Mouse (Mus musculus): Measurements from ENCODE around the gene Dppa2. TPM values are rescaled to one million over a fixed set of nuclear protein-coding genes. Genes with fewer than 3 reads are reported as not detected.
"Not testable (repeated sequence)": the region's sequence is repeated elsewhere in the genome, so short reads cannot be mapped to it uniquely, and the experiment has no call there.

Gene Dppa2
- not detected for total RNA-seq (2021)

DNA sequence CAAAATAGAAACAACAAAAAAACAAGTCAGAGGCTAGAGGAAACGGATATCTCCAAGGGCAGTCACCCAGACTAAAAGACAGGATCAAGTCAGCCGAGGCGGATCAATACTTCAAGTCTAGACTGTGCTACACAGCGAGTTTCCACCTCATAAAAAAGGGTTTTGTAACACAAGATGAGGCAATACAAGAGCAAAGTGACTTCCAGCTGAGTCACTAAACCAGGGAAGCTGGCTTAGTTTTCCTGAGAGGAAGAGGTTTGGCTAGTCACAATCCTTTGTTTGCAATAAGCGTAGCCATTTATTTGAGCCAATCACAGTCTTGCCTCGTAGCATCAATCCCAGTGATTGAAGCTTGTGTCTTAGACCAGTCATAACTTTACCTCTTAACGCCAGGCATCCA, at the start of gene Dppa2:
Dppa2 (plus strand) TSS at position 400 of the 400 bp plus-strand sequence.
- intact Hi-C loops (cut with DNase I) = no loop called here
- no peak for DNase-seq (ENCODE audit: low spot score in 2 of 2)

DNA sequence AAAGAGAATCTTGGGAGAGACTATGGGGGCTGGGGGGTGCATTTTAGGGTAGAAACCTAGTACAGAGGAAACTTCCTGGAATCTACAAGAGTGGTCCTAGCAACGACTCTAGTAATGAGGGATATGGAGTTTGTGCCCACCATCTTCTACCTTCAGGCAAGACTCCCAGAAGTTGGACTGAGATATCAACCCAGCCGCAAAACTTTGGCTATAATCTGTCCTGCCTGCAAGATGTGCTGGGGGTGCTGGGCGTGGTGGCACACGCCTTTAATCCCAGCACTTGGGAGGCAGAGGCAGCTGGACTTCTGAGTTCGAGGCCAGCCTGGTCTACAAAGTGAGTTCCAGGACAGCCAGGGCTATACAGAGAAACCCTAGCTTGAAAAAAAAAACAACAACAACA, 49.1 kb upstream of the Dppa2 start:
- DNase-seq (ENCODE audit: low spot score in 2 of 2) = no peak
- intact Hi-C loops (cut with DNase I) = no loop called here

GRCm38 (mm10) chr16:48259519-48259918, 44.2 kb upstream of the Dppa2 start:
- DNase-seq (ENCODE audit: low spot score in 2 of 2) = no peak
- intact Hi-C loops (cut with DNase I) = no loop called here

DNA sequence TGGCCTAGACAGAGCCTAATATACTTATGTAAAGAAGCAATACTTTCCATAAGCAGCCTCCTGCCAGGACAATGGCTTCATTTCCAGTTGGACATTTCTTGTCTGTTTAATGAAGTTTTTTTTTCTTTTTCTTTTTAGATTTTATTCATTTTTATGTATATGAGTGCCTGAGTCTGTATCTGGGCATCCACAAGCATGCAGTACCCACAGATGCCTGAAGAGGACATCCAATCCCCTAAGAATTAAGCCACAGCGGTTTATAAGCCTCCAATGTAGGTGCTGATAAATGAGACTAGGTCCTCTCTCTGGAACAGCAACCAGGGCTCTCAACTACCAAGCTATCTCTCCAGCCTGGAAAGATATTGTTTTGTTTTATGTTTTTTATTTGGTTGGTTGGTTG, 40.8 kb upstream of the Dppa2 start:
- no peak for DNase-seq (ENCODE audit: low spot score in 2 of 2)
- intact Hi-C loops (cut with DNase I) = no loop called here

DNA sequence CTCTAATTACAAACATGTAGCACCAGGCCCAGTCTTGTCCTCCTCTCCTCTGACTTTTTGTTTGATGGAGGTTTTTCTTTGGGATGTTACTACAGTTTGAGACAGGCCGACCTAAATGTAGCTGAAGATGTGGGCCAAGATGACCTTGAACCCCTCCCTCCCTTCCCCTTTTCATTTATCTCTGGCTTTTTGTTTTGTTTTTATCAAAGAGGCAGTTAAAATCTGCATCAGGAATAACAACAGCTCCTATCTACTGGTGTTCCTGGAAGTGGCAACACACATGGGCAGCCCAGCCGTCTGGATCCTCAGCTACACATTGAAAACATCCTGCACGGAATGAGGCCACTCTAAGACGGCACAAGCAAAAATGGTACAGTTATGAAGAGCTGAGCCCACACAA, 37.9 kb upstream of the Dppa2 start:
- intact Hi-C loops (cut with DNase I) = no loop called here

DNA sequence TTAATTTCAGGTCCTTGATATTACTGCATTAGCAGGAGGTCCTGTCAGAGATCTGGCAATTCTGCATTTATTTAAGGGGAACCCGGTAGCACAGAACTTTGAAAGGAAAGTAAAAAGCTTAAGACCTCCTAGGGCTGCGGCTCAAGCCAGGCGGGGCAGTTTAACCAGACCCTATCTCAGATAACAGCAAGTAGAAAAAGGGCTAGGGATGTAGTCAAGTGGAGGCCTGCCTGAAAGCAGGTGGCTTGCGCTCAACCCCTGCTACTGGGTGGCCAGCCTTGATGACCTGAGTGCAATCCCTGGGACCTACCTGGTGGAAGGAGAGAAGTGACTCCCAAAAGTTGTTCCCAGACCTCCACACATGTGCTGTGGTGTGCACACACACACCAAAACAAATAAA, 26.8 kb upstream of the Dppa2 start:
- intact Hi-C loops (cut with DNase I) = no loop called here

More for the DNA sequence above, 37.9 kb upstream of the Dppa2 start:
- DNase-seq (ENCODE audit: low spot score in 2 of 2) = no peak

GRCm38 (mm10) chr16:48280883-48281282, 22.8 kb upstream of the Dppa2 start:
- intact Hi-C loops (cut with DNase I) = no loop called here

More for the DNA sequence above, 26.8 kb upstream of the Dppa2 start:
- no peak for DNase-seq (ENCODE audit: low spot score in 2 of 2)

GRCm38 (mm10) chr16:48282801-48283200, 20.9 kb upstream of the Dppa2 start:
- no peak for DNase-seq (ENCODE audit: low spot score in 2 of 2)
- intact Hi-C loops (cut with DNase I) = no loop called here

More at GRCm38 (mm10) chr16:48280883-48281282, 22.8 kb upstream of the Dppa2 start:
- DNase-seq (ENCODE audit: low spot score in 2 of 2) = no peak

DNA sequence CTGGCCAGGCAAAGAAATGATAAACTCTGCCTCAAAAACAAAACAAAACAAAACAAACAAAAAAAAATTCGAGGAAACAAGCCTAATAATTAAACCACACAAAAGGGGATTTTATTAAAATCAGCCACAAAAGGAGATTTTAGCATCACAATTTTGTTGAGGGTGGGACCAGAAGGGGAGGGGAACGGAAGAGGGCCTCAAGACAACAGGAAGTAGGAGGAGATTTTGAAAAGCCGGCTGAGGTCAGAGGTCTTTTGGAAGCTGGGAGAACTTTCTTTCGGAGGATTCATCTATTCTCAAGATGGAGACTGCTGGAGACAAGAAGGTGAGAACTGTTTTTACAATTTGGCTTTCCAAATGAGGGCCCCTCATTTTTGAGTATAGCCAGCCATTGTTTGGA, 20.2 kb upstream of the Dppa2 start, which contains the start of gene Dppa4:
Dppa4 (plus strand) TSS at position 217 of the 400 bp plus-strand sequence.
- no peak for DNase-seq (ENCODE audit: low spot score in 2 of 2)
- intact Hi-C loops (cut with DNase I) = no loop called here

DNA sequence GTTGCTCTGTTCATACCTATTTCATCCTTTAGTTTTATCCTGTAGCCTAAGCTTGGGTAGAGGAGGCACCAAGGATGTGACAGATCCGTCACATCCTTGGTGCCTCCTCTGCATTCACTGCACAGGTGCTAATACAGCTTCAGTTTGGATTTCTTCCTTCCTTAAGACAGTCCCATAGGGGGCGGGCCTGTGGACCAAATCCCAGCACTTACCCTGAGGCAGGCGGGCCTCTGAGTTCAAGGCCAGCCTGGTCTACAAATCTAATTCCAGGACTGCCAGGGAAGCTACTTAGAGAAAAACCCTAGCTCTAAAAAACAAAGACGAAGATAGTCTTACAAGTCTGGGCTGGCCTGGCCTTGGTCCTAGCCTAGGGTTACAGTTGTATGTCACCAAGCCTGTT, 18.2 kb upstream of the Dppa2 start:
- DNase-seq (ENCODE audit: low spot score in 2 of 2) = no peak
- intact Hi-C loops (cut with DNase I) = no loop called here

DNA sequence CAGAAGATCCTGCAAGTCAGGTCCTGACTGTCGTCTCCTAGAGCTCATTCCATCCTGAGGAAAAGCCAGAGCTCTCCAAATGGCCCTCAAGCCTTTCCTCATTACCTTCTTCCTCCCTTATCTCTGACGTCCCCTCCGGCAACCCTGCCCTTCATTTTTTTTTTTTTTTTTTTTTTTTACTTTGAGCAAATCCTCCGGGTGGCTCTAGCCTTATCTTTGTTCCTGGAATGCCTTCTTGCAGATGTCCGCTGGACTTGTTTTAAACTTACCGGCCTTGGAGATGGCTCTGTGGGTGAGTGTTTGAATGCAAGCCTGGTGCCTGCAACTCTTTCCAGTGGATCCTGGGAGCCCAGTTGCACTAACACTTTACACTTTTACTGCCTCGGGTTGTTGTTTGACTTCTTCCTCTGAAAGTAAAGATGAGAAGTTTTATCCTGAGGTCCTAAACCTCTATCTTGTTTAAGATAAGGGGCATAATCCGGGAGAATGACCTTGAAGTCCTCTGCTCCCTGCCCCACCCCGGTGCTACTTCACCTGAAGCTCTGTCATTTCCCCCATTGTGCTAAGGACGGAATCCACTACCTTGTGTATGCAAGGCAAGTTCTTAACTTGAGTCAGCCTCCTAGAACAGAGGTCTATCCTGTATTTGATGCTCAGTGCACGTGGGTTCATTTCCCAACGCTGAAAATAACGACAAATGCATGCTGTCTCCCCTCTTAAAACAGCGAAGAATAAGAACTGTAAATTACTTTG, 6.1 kb upstream of the Dppa2 start:
- intact Hi-C loops (cut with DNase I) = no loop called here
- no peak for DNase-seq (ENCODE audit: low spot score in 2 of 2)

GRCm38 (mm10) chr16:48299884-48300283, 3.8 kb upstream of the Dppa2 start:
- intact Hi-C loops (cut with DNase I) = no loop called here
- no peak for DNase-seq (ENCODE audit: low spot score in 2 of 2)

DNA sequence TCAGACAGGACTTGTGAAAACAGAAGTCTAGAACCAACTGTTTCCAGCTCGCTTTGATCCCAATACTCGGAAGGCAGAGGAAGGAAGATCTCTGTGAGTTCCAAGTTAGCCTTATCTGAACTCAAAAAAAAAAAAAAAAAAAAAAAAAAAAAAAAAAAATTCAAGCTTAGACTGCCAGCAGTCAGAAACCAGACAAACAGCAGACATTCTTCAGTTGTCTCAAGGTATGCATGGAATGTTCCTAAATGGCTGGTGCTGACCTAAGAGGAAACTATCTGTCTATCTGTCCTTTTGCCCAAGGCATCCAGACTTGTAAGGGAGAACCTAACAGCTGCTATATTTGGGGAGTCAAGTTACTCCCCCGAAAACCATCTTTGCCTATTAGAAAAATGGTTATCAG, 275 bp downstream of the Dppa2 start:
- no peak for DNase-seq (ENCODE audit: low spot score in 2 of 2)
- intact Hi-C loops (cut with DNase I) = no loop called here

DNA sequence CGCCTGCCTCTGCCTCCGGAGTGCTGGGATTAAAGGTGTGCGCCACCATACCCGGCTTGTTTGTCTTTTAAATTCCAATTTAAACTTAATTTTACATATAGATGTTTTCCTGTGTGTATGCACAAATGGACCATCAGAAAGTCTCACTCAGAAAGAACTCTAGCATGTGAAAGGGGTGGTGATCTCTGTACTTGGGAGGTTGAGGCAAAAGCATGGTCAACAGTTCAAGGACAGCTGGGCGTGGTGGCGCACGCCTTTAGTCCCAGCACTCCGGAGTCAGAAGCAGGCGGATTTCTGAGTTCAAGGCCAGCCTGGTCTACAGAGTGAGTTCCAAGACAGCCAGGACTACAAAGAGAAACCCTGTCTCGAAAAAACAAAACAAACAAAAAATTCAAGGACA, 5.2 kb downstream of the Dppa2 start:
- intact Hi-C loops (cut with DNase I); DNase-seq (ENCODE audit: low spot score in 2 of 2): not testable (repeated sequence)

DNA sequence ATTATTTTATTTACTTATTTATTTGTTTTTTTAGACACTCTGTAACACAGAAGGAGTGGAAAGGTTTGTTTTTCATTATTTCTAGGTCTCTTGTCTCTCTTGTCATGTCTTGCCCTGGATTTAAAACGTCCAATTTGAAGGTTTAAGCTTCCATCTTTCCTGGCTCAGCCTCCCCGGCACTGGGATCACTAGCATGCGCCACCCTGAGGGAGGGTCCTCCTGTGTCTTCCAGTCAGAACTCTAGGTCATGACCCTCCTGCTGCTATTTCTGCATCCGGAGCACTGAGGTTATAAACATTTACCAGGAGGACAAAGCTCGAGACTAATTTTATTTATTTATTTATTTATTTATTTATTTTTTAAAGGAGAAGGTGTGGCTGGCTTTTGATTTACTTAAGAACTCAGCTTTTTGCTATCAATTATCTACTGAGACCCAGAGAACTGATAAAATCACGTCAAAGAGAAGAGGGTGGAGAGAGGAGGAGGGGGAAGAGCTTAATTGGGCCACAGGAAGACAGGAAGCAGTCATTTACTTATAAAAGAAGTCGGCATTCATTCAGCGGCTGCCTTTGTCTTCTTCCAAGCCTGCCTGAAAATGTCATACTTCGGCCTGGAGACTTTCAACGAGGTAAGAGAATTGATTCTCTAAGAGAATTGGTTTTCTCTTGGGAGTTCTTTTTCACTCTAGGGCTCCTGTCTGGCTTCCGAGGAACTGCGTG, 6.4 kb downstream of the Dppa2 start:
- no peak for DNase-seq (ENCODE audit: low spot score in 2 of 2)
- intact Hi-C loops (cut with DNase I) = no loop called here

DNA sequence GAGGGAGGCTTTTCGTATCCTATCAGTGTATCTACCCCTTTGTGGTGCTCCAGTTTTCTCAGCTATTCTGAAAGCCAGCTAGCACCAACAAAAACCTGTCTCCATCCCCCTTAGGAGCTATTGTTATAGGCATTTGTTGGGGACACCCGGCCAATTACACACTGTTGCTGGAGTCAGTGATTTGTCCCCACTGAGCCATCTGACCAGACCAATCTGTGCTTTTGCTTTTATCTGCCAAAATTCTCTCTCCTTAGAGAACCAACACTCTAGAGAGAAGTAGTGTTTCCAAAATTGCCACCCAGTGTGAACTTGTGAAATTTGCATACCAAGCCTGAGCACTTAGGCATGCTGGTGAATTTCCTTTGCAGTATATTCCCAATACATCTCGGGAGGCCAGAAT, 11.6 kb downstream of the Dppa2 start:
- DNase-seq (ENCODE audit: low spot score in 2 of 2) = peak in 1 of 2 experiments; percentile 26
- intact Hi-C loops (cut with DNase I) = no loop called here

DNA sequence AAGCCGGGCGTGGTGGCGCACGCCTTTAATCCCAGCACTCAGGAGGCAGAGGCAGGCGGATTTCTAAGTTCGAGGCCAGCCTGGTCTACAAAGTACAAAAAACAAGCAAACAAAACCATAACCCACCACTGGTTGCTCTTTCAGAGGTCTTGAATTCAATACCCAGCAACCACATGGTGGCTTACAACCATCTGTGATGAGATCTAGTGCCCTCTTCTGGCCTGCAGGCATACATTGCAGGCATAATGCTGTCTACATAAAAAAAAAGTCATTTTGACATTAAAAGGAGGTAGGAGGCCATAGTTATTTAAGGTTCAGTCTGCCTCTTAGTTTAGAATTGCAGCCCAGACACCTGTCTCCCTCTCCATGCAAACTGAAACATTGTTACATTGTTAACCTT, 17.1 kb downstream of the Dppa2 start:
- DNase-seq (ENCODE audit: low spot score in 2 of 2) = no peak
- intact Hi-C loops (cut with DNase I) = no loop called here

DNA sequence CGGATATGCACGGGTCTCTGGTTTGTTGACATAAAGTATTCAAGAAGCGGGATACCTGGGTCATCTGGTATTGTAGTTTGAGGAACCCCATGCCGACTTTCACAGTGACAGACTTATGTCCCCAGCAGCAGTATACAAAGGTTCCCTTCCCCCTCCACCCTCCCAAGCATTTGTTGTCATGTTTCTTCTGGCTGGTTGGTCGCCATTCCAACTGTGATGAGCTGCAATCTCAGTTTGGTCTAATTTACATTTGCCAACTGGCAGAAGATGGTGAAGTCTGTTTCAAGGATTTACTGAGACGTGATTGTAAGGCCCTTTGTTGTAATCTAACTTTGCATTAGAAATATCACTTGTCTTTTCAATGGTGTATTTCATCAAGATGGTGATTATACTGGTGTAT, 19.4 kb downstream of the Dppa2 start:
- intact Hi-C loops (cut with DNase I) = no loop called here
- DNase-seq (ENCODE audit: low spot score in 2 of 2) = no peak

DNA sequence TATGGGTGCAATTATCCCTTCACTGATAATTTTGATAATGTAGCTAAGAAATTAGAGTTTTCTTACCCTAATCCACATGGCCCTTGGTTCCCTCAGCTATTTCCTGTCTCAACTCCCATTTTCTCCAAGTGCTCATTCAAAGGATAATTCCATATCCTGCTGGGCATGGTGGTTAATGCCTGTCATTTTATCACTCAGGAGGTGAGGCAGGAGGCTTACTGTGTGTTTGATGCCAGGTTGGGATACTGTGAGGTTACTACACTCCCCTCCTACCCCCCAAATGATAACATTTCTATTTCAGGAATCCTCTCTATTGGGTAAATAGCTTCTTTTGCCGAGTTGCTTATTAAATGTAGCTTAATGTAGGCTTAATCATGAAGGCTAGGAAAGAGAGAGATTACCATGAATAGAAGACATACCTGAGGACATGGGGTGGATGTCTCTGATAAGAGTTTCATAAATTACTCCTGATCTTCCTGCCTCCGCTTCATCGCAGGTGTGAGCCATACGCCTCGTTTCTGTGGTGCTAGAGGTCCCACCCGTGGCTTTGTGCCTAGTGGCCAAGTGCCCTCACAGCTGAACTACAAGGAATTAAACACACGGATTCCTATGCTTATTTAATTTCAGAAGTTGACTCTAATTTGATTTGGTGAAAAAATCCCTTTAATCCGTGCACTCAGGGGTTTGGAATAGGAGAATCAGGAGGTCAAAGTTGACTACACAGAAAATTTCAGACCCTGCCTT, 20.1 kb downstream of the Dppa2 start:
- no peak for DNase-seq (ENCODE audit: low spot score in 2 of 2)
- intact Hi-C loops (cut with DNase I) = no loop called here

DNA sequence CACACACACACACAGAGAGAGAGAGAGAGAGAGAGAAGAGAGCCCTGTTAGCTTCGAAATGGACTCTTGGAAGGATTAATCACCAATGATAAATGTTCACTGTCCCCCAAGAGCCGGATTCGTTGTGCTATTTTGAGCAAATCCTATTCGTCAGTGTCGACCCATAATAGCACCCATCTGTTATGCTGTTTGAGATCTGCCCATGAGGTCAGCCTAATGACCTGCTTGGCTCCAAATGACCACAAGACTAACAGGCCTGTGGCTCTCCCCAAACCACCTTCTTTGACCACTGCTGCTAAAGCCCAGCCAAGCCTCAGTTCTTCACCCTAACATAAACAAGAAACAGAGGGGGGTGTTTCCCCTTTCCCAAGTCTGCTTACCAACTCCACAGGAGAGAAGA, 23.2 kb downstream of the Dppa2 start:
- DNase-seq (ENCODE audit: low spot score in 2 of 2) = no peak
- intact Hi-C loops (cut with DNase I) = no loop called here
